Mouse (Mus musculus): ENCODE measurements around the gene Slc39a3. TPM values are rescaled to one million over a fixed set of nuclear protein-coding genes. Genes with fewer than 3 reads are reported as not detected.

The Slc39a3 gene
- polyA plus RNA-seq, 1 experiment from 2014 or later, result 13.1 TPM

Other genes starting within 250 kb of the Slc39a3 start
- gene Sf3a2, start 239.2 kb downstream of the Slc39a3 start, polyA plus RNA-seq (2014; fragmentation: Nextera tagmentation; extraction: Ambion mirVana), result 85.4 and 89.3 TPM in 2 replicates
- gene Plekhj1, start 238.8 kb downstream of the Slc39a3 start, polyA plus RNA-seq (2014; fragmentation: Nextera tagmentation; extraction: Ambion mirVana), result 125 TPM in 2 replicates
- gene Amh, start 232.2 kb downstream of the Slc39a3 start, polyA plus RNA-seq (2014; fragmentation: Nextera tagmentation; extraction: Ambion mirVana), result 0.11 TPM in 1 of 2 replicates, not detected in the other
- 0.83 and 0.95 TPM in 2 replicates for gene Jsrp1, start 223.9 kb downstream of the Slc39a3 start, polyA plus RNA-seq (2014; fragmentation: Nextera tagmentation; extraction: Ambion mirVana)
- 1,692 and 1,787 TPM in 2 replicates for gene Oaz1, start 210.8 kb downstream of the Slc39a3 start, polyA plus RNA-seq (2014; fragmentation: Nextera tagmentation; extraction: Ambion mirVana)
- 0.07 and 0.20 TPM in 2 replicates for gene Lingo3, start 193.4 kb downstream of the Slc39a3 start, polyA plus RNA-seq (2014; fragmentation: Nextera tagmentation; extraction: Ambion mirVana)
- gene Lsm7, start 182.2 kb downstream of the Slc39a3 start, polyA plus RNA-seq (2014; fragmentation: Nextera tagmentation; extraction: Ambion mirVana), result 406 and 412 TPM in 2 replicates
- 27.0 and 30.6 TPM in 2 replicates for gene Sppl2b, start 182.2 kb downstream of the Slc39a3 start, polyA plus RNA-seq (2014; fragmentation: Nextera tagmentation; extraction: Ambion mirVana)
- 0.04 TPM in 1 of 2 replicates, not detected in the other for gene Tmprss9, start 165.6 kb downstream of the Slc39a3 start, polyA plus RNA-seq (2014; fragmentation: Nextera tagmentation; extraction: Ambion mirVana)
- 392 and 393 TPM in 2 replicates for gene Timm13, start 136.5 kb downstream of the Slc39a3 start, polyA plus RNA-seq (2014; fragmentation: Nextera tagmentation; extraction: Ambion mirVana)
- 15.5 and 18.3 TPM in 2 replicates for gene Lmnb2, start 119.2 kb downstream of the Slc39a3 start, polyA plus RNA-seq (2014; fragmentation: Nextera tagmentation; extraction: Ambion mirVana)
- 18.2 and 21.2 TPM in 2 replicates for gene Gadd45b, start 107.4 kb downstream of the Slc39a3 start, polyA plus RNA-seq (2014; fragmentation: Nextera tagmentation; extraction: Ambion mirVana)
- gene Gng7, start 22.5 kb downstream of the Slc39a3 start, polyA plus RNA-seq (2014; fragmentation: Nextera tagmentation; extraction: Ambion mirVana), result 4.7 and 4.8 TPM in 2 replicates
- 0.65 and 1.0 TPM in 2 replicates for gene Diras1, start 11.8 kb downstream of the Slc39a3 start, polyA plus RNA-seq (2014; fragmentation: Nextera tagmentation; extraction: Ambion mirVana)
- 171 and 181 TPM in 2 replicates for gene Sgta, start 22.8 kb upstream of the Slc39a3 start, polyA plus RNA-seq (2014; fragmentation: Nextera tagmentation; extraction: Ambion mirVana)
- 53.2 and 54.1 TPM in 2 replicates for gene Thop1, start 32.6 kb upstream of the Slc39a3 start, polyA plus RNA-seq (2014; fragmentation: Nextera tagmentation; extraction: Ambion mirVana)
- gene Creb3l3, start 61.4 kb upstream of the Slc39a3 start, polyA plus RNA-seq (2014; fragmentation: Nextera tagmentation; extraction: Ambion mirVana), result 0.65 and 1.0 TPM in 2 replicates
- gene Map2k2, start 68.5 kb upstream of the Slc39a3 start, polyA plus RNA-seq (2014; fragmentation: Nextera tagmentation; extraction: Ambion mirVana), result 174 and 185 TPM in 2 replicates
- 23.2 and 28.7 TPM in 2 replicates for gene Zbtb7a, start 97.8 kb upstream of the Slc39a3 start, polyA plus RNA-seq (2014; fragmentation: Nextera tagmentation; extraction: Ambion mirVana)
- 40.8 and 43.3 TPM in 2 replicates for gene Pias4, start 130.5 kb upstream of the Slc39a3 start, polyA plus RNA-seq (2014; fragmentation: Nextera tagmentation; extraction: Ambion mirVana)
- gene Eef2, start 139.2 kb upstream of the Slc39a3 start, polyA plus RNA-seq (2014; fragmentation: Nextera tagmentation; extraction: Ambion mirVana), result 484 and 490 TPM in 2 replicates
- gene Dapk3, start 145.6 kb upstream of the Slc39a3 start, polyA plus RNA-seq (2014; fragmentation: Nextera tagmentation; extraction: Ambion mirVana), result 57.8 and 58.8 TPM in 2 replicates
- not detected in 2 replicates for gene 4930442H23Rik, start 146.4 kb upstream of the Slc39a3 start, polyA plus RNA-seq (2014; fragmentation: Nextera tagmentation; extraction: Ambion mirVana)
- 0.22 TPM in 2 replicates for gene Nmrk2, start 164.6 kb upstream of the Slc39a3 start, polyA plus RNA-seq (2014; fragmentation: Nextera tagmentation; extraction: Ambion mirVana)
- 2.2 and 2.8 TPM in 2 replicates for gene Atcay, start 193.4 kb upstream of the Slc39a3 start, polyA plus RNA-seq (2014; fragmentation: Nextera tagmentation; extraction: Ambion mirVana)
- 6.9 and 8.1 TPM in 2 replicates for gene Zfr2, start 195.7 kb upstream of the Slc39a3 start, polyA plus RNA-seq (2014; fragmentation: Nextera tagmentation; extraction: Ambion mirVana)
- 2.5 and 4.1 TPM in 2 replicates for gene Matk, start 215.5 kb upstream of the Slc39a3 start, polyA plus RNA-seq (2014; fragmentation: Nextera tagmentation; extraction: Ambion mirVana)
- 253 and 260 TPM in 2 replicates for gene Mrpl54, start 229.5 kb upstream of the Slc39a3 start, polyA plus RNA-seq (2014; fragmentation: Nextera tagmentation; extraction: Ambion mirVana)
- gene Apba3, start 229.5 kb upstream of the Slc39a3 start, polyA plus RNA-seq (2014; fragmentation: Nextera tagmentation; extraction: Ambion mirVana), result 51.0 and 51.7 TPM in 2 replicates